Mouse (Mus musculus) stomach, embryonic 16.5 days (tissue): ENCODE results near the gene Eps8l2. TPM values are rescaled to one million over a fixed set of nuclear protein-coding genes. Genes with fewer than 3 reads are reported as not detected.
"Not testable (repeated sequence)": the region's sequence is repeated elsewhere in the genome, so short reads cannot be mapped to it uniquely, and the experiment has no call there.

Source experiments
- ATAC-seq: fragments of 200-750 bp; cut with Nextera tagmentation; 2 replicates; pipeline ENCODE4 v1.8.0; 2017; ENCODE audit warnings: moderate number of reproducible peaks, moderate TSS enrichment; ENCODE audit not compliant: insufficient read depth, low FRiP score
- H3K27ac ChIP-seq: fragments of 300-500 bp; sonication (generic); 2 replicates; pipeline ENCODE4 v1.5.1; 2014; ENCODE audit warnings: low read length
- H3K27me3 ChIP-seq: fragments of 300-500 bp; sonication (generic); 2 replicates; pipeline ENCODE4 v1.6.1; 2014; ENCODE audit warnings: low read length, control low read depth, mixed read lengths; ENCODE audit not compliant: control insufficient read depth, insufficient read depth
- H3K36me3 ChIP-seq: fragments of 300-500 bp; sonication (generic); 2 replicates; pipeline ENCODE4 v1.6.1; 2014; ENCODE audit warnings: low read length; ENCODE audit not compliant: control insufficient read depth, insufficient read depth
- H3K4me1 ChIP-seq: fragments of 300-500 bp; sonication (generic); 2 replicates; pipeline ENCODE4 v1.6.1; 2014; ENCODE audit warnings: low read length, control low read depth, mixed read lengths; ENCODE audit not compliant: control insufficient read depth, insufficient read depth
- H3K4me2 ChIP-seq: fragments of 300-500 bp; sonication (generic); 2 replicates; pipeline ENCODE4 v1.6.1; 2014; ENCODE audit warnings: low read depth, low read length, mixed read lengths
- H3K4me3 ChIP-seq: fragments of 300-500 bp; sonication (generic); replicated peaks from 2 replicates; pipeline ENCODE4 v1.5.1; 2014; ENCODE audit warnings: mild to moderate bottlenecking, low read length
- H3K9ac ChIP-seq: fragments of 300-500 bp; sonication (generic); 2 replicates; pipeline ENCODE4 v1.6.1; 2014; ENCODE audit warnings: low read length
- H3K9me3 ChIP-seq: fragments of 300-500 bp; sonication (generic); replicated peaks from 2 replicates; pipeline ENCODE4 v1.6.1; 2016; ENCODE audit warnings: low read length, control low read depth; ENCODE audit not compliant: control insufficient read depth
- WGBS: fragments of 180-500 bp; shearing (Covaris S2); extraction: QIAGEN DNeasy Blood & Tissue Kit; methylation state at CpG from one replicate; pipeline ENCODE4 v1.1.7; 2014; 5-methylcytosine and 5-hydroxymethylcytosine counted together
- polyA plus RNA-seq: library from polyadenylated mRNA; unstranded; fragments of >200 nt; fragmentation: Nextera tagmentation; extraction: Ambion mirVana; gene quantifications from 2 replicates; pipeline ENCODE4 v1.2.1, GENCODE M21; 2015

Eps8l2 gene
- polyA plus RNA-seq, 1 experiment from 2014 or later = 79.4 TPM

GRCm38 (mm10) chr7:141391625-141392551, 53.2 kb downstream of the Eps8l2 start, which contains the start of gene Taldo1:
Taldo1 (plus strand) TSS chr7:141392199.
- H3K9me3 ChIP-seq = no peaks in the 10 kb centered on the region
- H3K36me3 ChIP-seq = 0 out of 2 replicates have a peak, but pooled peaks cover 6% of the 10 kb centered on the region
- peaks cover 14% of the 10 kb centered on the region for H3K4me1 ChIP-seq
- ATAC-seq = peak; percentile 96
- peak within 1 kb of the TSS; percentile 80 for H3K27ac ChIP-seq
- under 1% methylated on average over 57 of the region's 57 CpGs for WGBS
- peak within 1 kb of the TSS; percentile 86 for H3K4me3 ChIP-seq
- peak within 1 kb of the TSS; percentile 98 for H3K4me2 ChIP-seq
- no peaks in the 10 kb centered on the region for H3K27me3 ChIP-seq
- peak within 1 kb of the TSS; percentile 82 for H3K9ac ChIP-seq

GRCm38 (mm10) chr7:141392552-141393222, 54.0 kb downstream of the Eps8l2 start:
- Histone ChIP-seq H3K4me1 (peaks cover 14% of the 10 kb centered on the region), H3K9me3 (no peaks in the 10 kb centered on the region), H3K27me3 (no peaks in the 10 kb centered on the region), H3K9ac (peak overlapping the region; percentile 82), H3K27ac (peak overlapping the region; percentile 80), H3K4me3 (peak overlapping the region; percentile 86), H3K36me3 (0 out of 2 replicates have a peak, but pooled peaks cover 6% of the 10 kb centered on the region), H3K4me2 (peak overlapping the region; percentile 98)
- ATAC-seq = peak; percentile 23; the same call in 1 of the 2 replicates
- WGBS = 27% methylated on average over 9 of the region's 9 CpGs

- 80% methylated on average over 7 of the region's 7 CpGs for WGBS
- peaks cover 6% of the 10 kb centered on the region; the same call in 1 of the 2 replicates for H3K36me3 ChIP-seq
- no peak for ATAC-seq
- H3K27ac ChIP-seq = no peak overlapping the region
- peaks cover 14% of the 10 kb centered on the region for H3K4me1 ChIP-seq
- no peak overlapping the region for H3K9ac ChIP-seq
- no peak overlapping the region for H3K4me3 ChIP-seq
- no peaks in the 10 kb centered on the region for H3K9me3 ChIP-seq
- H3K27me3 ChIP-seq = no peaks in the 10 kb centered on the region
- no peak overlapping the region for H3K4me2 ChIP-seq
Measured at GRCm38 (mm10) chr7:141394158-141394557, 55.5 kb downstream of the Eps8l2 start.

- Histone ChIP-seq H3K4me2 (no peak overlapping the region), H3K36me3 (peaks cover 7% of the 10 kb centered on the region; the same call in 1 of the 2 replicates), H3K4me1 (peaks cover 14% of the 10 kb centered on the region), H3K27ac (no peak overlapping the region), H3K27me3 (no peaks in the 10 kb centered on the region), H3K9me3 (no peaks in the 10 kb centered on the region), H3K9ac (no peak overlapping the region), H3K4me3 (no peak overlapping the region)
- no peak for ATAC-seq
- 29% methylated on average over 6 of the region's 6 CpGs for WGBS
Measured at GRCm38 (mm10) chr7:141394771-141395170, 56.1 kb downstream of the Eps8l2 start.

- ATAC-seq = no peak
- Histone ChIP-seq H3K9me3 (no peaks in the 10 kb centered on the region), H3K4me1 (peaks cover 14% of the 10 kb centered on the region), H3K27ac (no peak overlapping the region), H3K9ac (no peak overlapping the region), H3K27me3 (no peaks in the 10 kb centered on the region), H3K36me3 (peaks cover 10% of the 10 kb centered on the region; the same call in 1 of the 2 replicates), H3K4me2 (no peak overlapping the region), H3K4me3 (no peak overlapping the region)
- WGBS = 66% methylated on average over 1 of the region's 1 CpGs
Measured at GRCm38 (mm10) chr7:141395348-141395747, 56.7 kb downstream of the Eps8l2 start.

- ATAC-seq = peak; percentile 58; the same call in 1 of the 2 replicates
- no peak overlapping the region for H3K9ac ChIP-seq
- H3K4me3 ChIP-seq = no peak overlapping the region
- no peak overlapping the region for H3K4me2 ChIP-seq
- no peaks in the 10 kb centered on the region for H3K4me1 ChIP-seq
- 47% methylated on average over 5 of the region's 5 CpGs for WGBS
- H3K27ac ChIP-seq = no peak overlapping the region
- H3K27me3 ChIP-seq = no peaks in the 10 kb centered on the region
- peaks cover 15% of the 10 kb centered on the region for H3K36me3 ChIP-seq
- H3K9me3 ChIP-seq = no peaks in the 10 kb centered on the region
Measured at GRCm38 (mm10) chr7:141403305-141403704, 64.6 kb downstream of the Eps8l2 start.

GRCm38 (mm10) chr7:141405466-141405865, 66.8 kb downstream of the Eps8l2 start:
- H3K4me1 ChIP-seq = 0 out of 2 replicates have a peak, but pooled peaks cover 4% of the 10 kb centered on the region
- H3K27me3 ChIP-seq = no peaks in the 10 kb centered on the region
- H3K9me3 ChIP-seq = no peaks in the 10 kb centered on the region
- H3K36me3 ChIP-seq = peaks cover 13% of the 10 kb centered on the region
- H3K4me3 ChIP-seq = no peak overlapping the region
- no peak overlapping the region for H3K4me2 ChIP-seq
- WGBS = 77% methylated on average over 4 of the region's 4 CpGs
- no peak overlapping the region for H3K9ac ChIP-seq
- no peak overlapping the region for H3K27ac ChIP-seq
- ATAC-seq = no peak

GRCm38 (mm10) chr7:141407670-141408069, 69.0 kb downstream of the Eps8l2 start:
- not testable (repeated sequence) for H3K27me3 ChIP-seq, H3K9me3 ChIP-seq, H3K4me3 ChIP-seq, H3K4me2 ChIP-seq, H3K9ac ChIP-seq, H3K4me1 ChIP-seq, ATAC-seq, H3K27ac ChIP-seq, H3K36me3 ChIP-seq
- 96% methylated on average over 7 of the region's 7 CpGs for WGBS

GRCm38 (mm10) chr7:141408833-141409232, 70.2 kb downstream of the Eps8l2 start:
- peak; percentile 66 for ATAC-seq
- no peak overlapping the region for H3K4me3 ChIP-seq
- no peak overlapping the region for H3K9ac ChIP-seq
- H3K9me3 ChIP-seq = no peaks in the 10 kb centered on the region
- peaks cover 10% of the 10 kb centered on the region; the same call in 1 of the 2 replicates for H3K4me1 ChIP-seq
- H3K4me2 ChIP-seq = no peak overlapping the region
- no peaks in the 10 kb centered on the region for H3K27me3 ChIP-seq
- H3K27ac ChIP-seq = no peak overlapping the region
- 13% methylated on average over 11 of the region's 11 CpGs for WGBS
- 0 out of 2 replicates have a peak, but pooled peaks cover 3% of the 10 kb centered on the region for H3K36me3 ChIP-seq
